Mouse (Mus musculus): ENCODE data around the gene Gm17364. TPM values are rescaled to one million over a fixed set of nuclear protein-coding genes. Genes with fewer than 3 reads are reported as not detected.
"Not testable (repeated sequence)": the region's sequence is repeated elsewhere in the genome, so short reads cannot be mapped to it uniquely, and the experiment has no call there.

Gm17364 gene
- polyA plus RNA-seq, 2 experiments from 2014 or later, result not detected

DNA sequence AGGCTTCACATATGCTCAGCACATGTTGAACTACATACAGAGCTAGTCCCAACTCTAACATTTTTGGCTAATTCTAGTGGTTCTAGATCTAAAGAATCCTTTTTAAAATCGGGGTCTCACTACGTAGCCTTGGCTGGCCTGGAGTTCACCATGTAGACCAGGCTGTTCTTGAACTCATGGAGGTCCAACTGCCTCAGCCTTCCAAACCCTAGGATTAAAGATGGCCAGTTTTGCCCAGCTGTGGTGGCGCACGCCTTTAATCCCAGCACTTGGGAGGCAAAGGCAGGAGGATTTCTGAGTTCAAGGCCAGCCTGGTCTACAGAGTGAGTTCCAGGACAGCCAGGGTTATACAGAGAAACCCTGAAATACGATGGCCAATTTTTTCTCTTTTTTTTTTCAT lies 22.5 kb downstream of the Gm17364 start:
- ATAC-seq, result not testable (repeated sequence)

- no peak for ATAC-seq
Measured at GRCm38 (mm10) chr13:41250318-41250981, 23.3 kb downstream of the Gm17364 start.

DNA sequence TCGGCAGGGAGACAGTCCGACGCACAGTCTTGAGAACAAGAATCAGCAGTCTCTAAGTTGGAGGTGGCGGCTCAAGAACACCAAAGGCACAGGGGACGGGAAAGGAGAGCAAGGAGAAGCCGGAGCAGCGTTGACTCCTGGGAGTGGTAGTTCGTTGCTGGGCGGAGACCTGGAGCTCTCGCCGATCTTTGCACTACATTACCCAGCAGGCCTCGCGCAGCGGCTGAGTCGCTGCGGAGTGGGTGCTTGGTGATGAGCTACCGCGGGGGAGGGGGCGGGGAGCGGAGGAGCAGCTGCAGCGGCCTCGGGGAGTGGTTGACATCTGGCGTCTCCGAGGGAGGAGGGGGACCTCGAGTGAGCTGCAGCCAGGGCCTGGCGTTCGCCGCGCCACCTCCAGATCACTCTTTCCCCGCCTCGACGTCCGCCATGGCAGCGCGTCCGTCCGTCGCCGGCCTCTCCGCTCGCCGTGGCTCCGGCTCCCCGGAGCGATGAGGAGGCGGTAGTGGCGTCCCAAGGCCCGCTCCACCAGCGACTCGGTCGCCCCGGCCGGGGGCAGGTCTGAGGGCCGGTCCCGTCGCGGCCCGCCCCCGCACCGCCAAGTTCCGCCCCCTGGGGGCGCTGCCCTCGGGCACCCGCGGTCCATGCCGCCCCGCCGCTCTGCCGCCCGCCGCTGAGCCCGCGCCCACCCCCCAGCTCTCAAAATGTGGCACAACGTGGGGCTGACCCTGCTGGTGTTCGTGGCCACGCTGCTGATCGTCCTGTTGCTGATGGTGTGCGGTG lies 24.0 kb downstream of the Gm17364 start, which contains the start of gene Smim13:
Gene Smim13, plus strand, starts transcription at position 307 of the 780 bp plus-strand sequence.
- peak; percentile 96 for ATAC-seq

- peak; percentile 12 for ATAC-seq
Measured at GRCm38 (mm10) chr13:41248751-41249520, 24.8 kb downstream of the Gm17364 start.

DNA sequence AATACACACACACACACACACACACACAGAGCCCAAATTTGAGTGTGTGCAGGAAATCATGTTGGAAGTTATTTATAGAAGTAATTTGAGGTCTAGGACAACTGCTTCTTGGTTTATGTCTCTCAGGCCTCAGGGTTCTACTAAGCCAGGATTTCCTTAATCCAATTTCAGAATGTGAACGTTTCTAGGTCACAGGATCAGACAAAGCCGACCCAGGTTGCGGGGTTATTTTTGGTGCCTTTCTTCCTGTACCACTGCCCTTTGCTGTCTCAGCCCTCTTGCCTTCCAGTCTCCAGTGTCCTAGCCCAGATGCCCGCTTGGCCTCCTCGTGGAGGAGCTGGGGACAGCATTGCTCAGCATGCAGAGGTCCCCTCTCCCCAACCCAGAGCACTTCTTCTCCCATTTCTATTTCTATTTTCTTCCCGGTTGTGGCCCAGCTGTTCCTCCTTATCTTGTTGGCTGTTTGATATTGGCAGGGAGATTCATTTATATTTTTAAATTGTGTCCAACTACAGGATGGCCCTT lies 29.4 kb downstream of the Gm17364 start:
- ATAC-seq, result no peak

DNA sequence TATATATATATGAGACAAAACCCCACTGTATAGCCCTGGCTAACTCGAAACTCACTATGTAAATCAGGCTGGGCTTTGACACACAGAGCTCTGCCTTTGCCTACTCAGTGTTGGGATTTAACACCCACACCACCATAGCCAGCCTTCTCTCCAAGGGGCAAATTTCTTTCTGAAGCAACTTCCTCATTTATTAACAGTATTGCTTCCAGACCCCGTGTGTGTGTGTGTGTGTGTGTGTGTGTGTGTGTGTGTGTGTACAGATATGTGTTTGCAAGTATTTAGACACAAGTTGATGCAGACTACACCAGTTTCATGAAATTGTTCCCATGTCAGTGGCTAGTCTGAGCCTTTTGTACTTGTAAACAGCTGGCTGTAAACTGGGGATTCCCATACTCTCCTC lies 32.2 kb downstream of the Gm17364 start:
- ATAC-seq, result no peak

DNA sequence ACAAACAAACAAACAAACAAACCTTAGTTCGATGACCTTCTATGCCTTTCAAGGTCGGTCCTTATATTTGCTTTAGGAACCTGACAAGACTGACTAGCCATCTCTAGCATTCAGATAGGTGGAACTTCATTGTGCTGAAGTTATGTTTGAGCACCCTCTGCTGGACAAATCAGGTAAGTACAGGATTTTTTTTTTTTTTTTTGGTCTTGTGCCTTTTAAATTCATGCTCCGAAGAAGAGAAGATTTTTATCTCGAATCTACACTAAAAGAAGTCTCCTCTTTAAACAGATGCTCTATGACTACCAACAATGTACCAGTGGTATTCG lies 35.0 kb downstream of the Gm17364 start:
- peak; percentile 61 for ATAC-seq

GRCm38 (mm10) chr13:41238035-41238804 lies 35.6 kb downstream of the Gm17364 start:
- ATAC-seq, result no peak

- ATAC-seq, result no peak
Measured at GRCm38 (mm10) chr13:41235845-41236741, 37.7 kb downstream of the Gm17364 start.

GRCm38 (mm10) chr13:41235181-41235580 lies 38.6 kb downstream of the Gm17364 start:
- no peak for ATAC-seq

GRCm38 (mm10) chr13:41233241-41233640 lies 40.5 kb downstream of the Gm17364 start:
- no peak for ATAC-seq

GRCm38 (mm10) chr13:41232209-41232608 lies 41.6 kb downstream of the Gm17364 start:
- ATAC-seq, result no peak

GRCm38 (mm10) chr13:41231389-41231983 lies 42.3 kb downstream of the Gm17364 start:
- no peak for ATAC-seq

DNA sequence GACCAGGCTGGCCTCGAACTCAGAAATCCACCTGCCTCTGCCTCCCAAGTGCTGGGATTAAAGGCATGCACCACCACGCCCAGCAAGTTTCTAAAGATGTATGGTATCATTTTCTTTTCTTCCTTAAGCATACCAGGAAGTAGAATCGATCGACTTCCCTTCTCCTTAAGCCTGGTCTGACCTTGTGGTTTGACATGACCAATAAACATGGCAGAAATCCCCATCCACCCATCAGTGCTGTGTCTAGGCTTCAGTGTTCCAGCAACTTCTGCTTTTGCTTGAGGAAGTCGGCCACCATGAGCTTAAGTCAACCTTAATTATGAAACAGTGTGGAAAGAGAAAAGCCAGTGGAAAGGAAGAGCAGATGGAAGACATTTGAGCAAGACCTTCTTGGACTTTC lies 43.5 kb downstream of the Gm17364 start:
- no peak for ATAC-seq

- no peak for ATAC-seq
Measured at GRCm38 (mm10) chr13:41228060-41228459, 45.7 kb downstream of the Gm17364 start.

DNA sequence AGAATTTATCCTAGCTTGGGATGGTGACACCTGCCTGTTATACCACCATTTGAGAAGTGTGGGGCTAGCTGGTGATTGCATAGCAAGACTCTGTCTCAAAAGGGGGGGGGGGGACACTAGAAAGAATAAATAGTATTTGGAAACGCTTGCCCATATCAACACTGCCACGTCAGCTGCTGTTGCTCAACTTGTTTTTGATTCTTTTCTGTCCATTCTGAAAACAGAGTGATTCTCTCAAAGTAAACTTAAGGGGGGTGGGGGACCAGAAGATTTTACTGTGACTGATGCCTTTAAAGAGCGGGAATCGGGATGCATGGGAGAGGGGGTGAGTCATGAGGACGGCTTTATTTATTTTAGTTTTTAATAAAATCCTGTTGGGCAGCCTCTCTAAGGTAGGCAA lies 47.3 kb downstream of the Gm17364 start:
- no peak for ATAC-seq

Measured in CD4-positive, CD25-positive, alpha-beta regulatory T cell, adult 4 months (primary cell).